Mouse (Mus musculus) spleen, postnatal 14 days (tissue): Measurements from ENCODE around the gene Adra1b.
A peak's percentile ranks its signal among the peaks of the same experiment; 100 is the strongest.

Experiments used
- DNase-seq, 2 experiments: peaks; one replicate each; pipeline ENCODE4 v3.0.0; 2021 to 2022; ENCODE audit warnings: low spot score in 2 of 2

Gene Adra1b

GRCm38 (mm10) chr11:43820552-43821460, 80.2 kb downstream of the Adra1b start:
- no peak for DNase-seq

- DNase-seq, result no peak
Measured at GRCm38 (mm10) chr11:43817368-43817923, 83.6 kb downstream of the Adra1b start.

- DNase-seq, result no peak
Measured at GRCm38 (mm10) chr11:43812535-43812934, 88.5 kb downstream of the Adra1b start.

GRCm38 (mm10) chr11:43807732-43808131, 93.3 kb downstream of the Adra1b start:
- no peak for DNase-seq

GRCm38 (mm10) chr11:43795992-43796391, 105.0 kb downstream of the Adra1b start:
- DNase-seq, result no peak

- DNase-seq, result no peak
Measured at GRCm38 (mm10) chr11:43790446-43790845, 110.6 kb downstream of the Adra1b start.

GRCm38 (mm10) chr11:43783772-43784171, 117.2 kb downstream of the Adra1b start:
- DNase-seq, result peak in 1 of 2 experiments; percentile 31

- DNase-seq, result no peak
Measured at GRCm38 (mm10) chr11:43783106-43783505, 117.9 kb downstream of the Adra1b start.

- DNase-seq, result no peak
Measured at GRCm38 (mm10) chr11:43779551-43779950, 121.5 kb downstream of the Adra1b start.

GRCm38 (mm10) chr11:43776324-43776694, 124.7 kb downstream of the Adra1b start:
- DNase-seq, result no peak

GRCm38 (mm10) chr11:43775469-43776323, 125.3 kb downstream of the Adra1b start:
- DNase-seq, result peak in 1 of 2 experiments; percentile 1

- DNase-seq, result no peak
Measured at GRCm38 (mm10) chr11:43773725-43774124, 127.3 kb downstream of the Adra1b start.

GRCm38 (mm10) chr11:43770110-43770509, 130.9 kb downstream of the Adra1b start:
- no peak for DNase-seq

GRCm38 (mm10) chr11:43767749-43768148, 133.3 kb downstream of the Adra1b start:
- DNase-seq, result no peak

GRCm38 (mm10) chr11:43766922-43767648, 133.9 kb downstream of the Adra1b start:
- DNase-seq, result peak; percentile 34 to 58

- no peak for DNase-seq
Measured at GRCm38 (mm10) chr11:43758436-43758835, 142.6 kb downstream of the Adra1b start.

GRCm38 (mm10) chr11:43755411-43755810, 145.6 kb downstream of the Adra1b start:
- DNase-seq, result no peak

- no peak for DNase-seq
Measured at GRCm38 (mm10) chr11:43754568-43754967, 146.4 kb downstream of the Adra1b start.

- DNase-seq, result no peak
Measured at GRCm38 (mm10) chr11:43751542-43751941, 149.5 kb downstream of the Adra1b start.

- peak; percentile 87 to 94 for DNase-seq
Measured at GRCm38 (mm10) chr11:43747233-43748226, 153.5 kb downstream of the Adra1b start, which contains the start of gene Ttc1. Gene Ttc1 (minus strand): TSS chr11:43748008.
